Mouse (Mus musculus) kidney, adult 2 months (tissue): Measurements from ENCODE around the gene Rps6ka2.

ENCODE experiments used
- CTCF ChIP-seq: fragments of 200-500 bp; conservative IDR thresholded peaks from 2 replicates; pipeline ENCODE4 v1.5.1; 2011; ENCODE audit warnings: low read depth, mild to moderate bottlenecking, control low read depth, low read length, moderate library complexity, mixed read lengths; ENCODE audit not compliant: insufficient read depth, insufficient read length
- POLR2A ChIP-seq: fragments of 200-500 bp; IDR thresholded peaks from one replicate; pipeline ENCODE4 v1.6.1; 2011; ENCODE audit warnings: low read depth, low read length, control low read depth

DNA sequence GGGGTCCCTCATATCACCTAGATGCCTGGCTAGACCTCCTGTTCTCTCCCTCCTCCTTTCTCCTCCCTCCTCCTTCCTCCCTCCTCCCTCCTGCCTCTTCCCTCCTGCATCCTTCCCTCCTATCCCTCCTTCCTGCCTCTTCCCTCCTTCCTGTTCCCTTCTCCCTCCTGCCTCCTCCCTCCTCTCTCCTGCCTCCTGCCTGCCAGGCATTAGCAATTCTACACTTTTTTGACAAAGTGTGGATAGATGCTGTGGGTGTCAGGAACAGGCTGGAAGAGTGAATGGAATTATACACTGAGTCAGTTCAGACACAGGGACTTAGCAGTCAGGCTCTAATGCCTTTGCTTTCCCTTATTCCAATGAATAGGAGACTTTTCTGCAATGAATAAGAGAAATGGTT lies 63.3 kb downstream of the Rps6ka2 start:
- no peak for TF ChIP-seq CTCF
- no peak for TF ChIP-seq POLR2A
